Mouse (Mus musculus) MEL (cell line): Measurements from ENCODE around the gene Rbm48. TPM values are rescaled to one million over a fixed set of nuclear protein-coding genes. Genes with fewer than 3 reads are reported as not detected.

Experiments
- DNase-seq: peaks from one replicate; pipeline ENCODE4 v3.0.0; 2011; ENCODE audit warnings: low read depth, low spot score
- H3K27ac ChIP-seq: 2 replicates; pipeline ENCODE4 v1.5.1; 2012; ENCODE audit warnings: low read depth, mild to moderate bottlenecking, control low read depth, low read length, moderate library complexity; ENCODE audit not compliant: control insufficient read depth
- H3K27me3 ChIP-seq, 2 experiments: fragments of 150-350 bp in 1 of 2; sonication (generic) in 1 of 2; 2 replicates each; pipeline ENCODE4 v1.6.1; 2012; ENCODE audit warnings: low read length in 2 of 2, mild to moderate bottlenecking in 2 of 2, improper control_type of control experiment in 1 of 2, moderate library complexity in 1 of 2; ENCODE audit not compliant: insufficient read depth in 2 of 2, control insufficient read depth in 1 of 2
- H3K36me3 ChIP-seq, 2 experiments: 2 replicates each; pipeline ENCODE4 v1.6.1; 2012 to 2014; ENCODE audit warnings: low read length in 2 of 2, improper control_type of control experiment in 1 of 2, inconsistent platforms in 1 of 2, mild to moderate bottlenecking in 1 of 2; ENCODE audit not compliant: insufficient read depth in 2 of 2, control insufficient read depth in 1 of 2
- H3K4me1 ChIP-seq, 2 experiments: fragments of 150-350 bp in 1 of 2; sonication (generic) in 1 of 2; 2 replicates each; pipeline ENCODE4 v1.6.1; 2012; ENCODE audit warnings: low read length in 2 of 2, improper control_type of control experiment in 1 of 2, mild to moderate bottlenecking in 1 of 2; ENCODE audit not compliant: insufficient read depth in 2 of 2, control insufficient read depth in 1 of 2
- H3K4me3 ChIP-seq, 2 experiments: fragments of 150-350 bp in 1 of 2; sonication (generic) in 1 of 2; 2 replicates each; pipeline ENCODE4 v1.5.1; 2012; ENCODE audit warnings: low read depth in 2 of 2, low read length in 2 of 2, mild to moderate bottlenecking in 2 of 2, moderate library complexity in 2 of 2, control low read depth in 1 of 2, improper control_type of control experiment in 1 of 2; ENCODE audit not compliant: control insufficient read depth in 1 of 2, insufficient read depth in 1 of 2
- H3K79me2 ChIP-seq: 2 replicates; pipeline ENCODE4 v1.6.1; 2012; ENCODE audit warnings: mild to moderate bottlenecking, low read length, moderate library complexity; ENCODE audit not compliant: control insufficient read depth, poor library complexity, insufficient read depth
- H3K9ac ChIP-seq: 2 replicates; pipeline ENCODE4 v1.6.1; 2012; ENCODE audit warnings: low read depth, mild to moderate bottlenecking, control low read depth, low read length, moderate library complexity; ENCODE audit not compliant: control insufficient read depth, poor library complexity, severe bottlenecking
- H3K9me3 ChIP-seq: fragments of 150-350 bp; sonication (generic); replicated peaks from 2 replicates; pipeline ENCODE4 v1.6.1; 2012; ENCODE audit warnings: mild to moderate bottlenecking, low read length, improper control_type of control experiment, moderate library complexity; ENCODE audit not compliant: insufficient read depth
- CHD1 ChIP-seq: IDR thresholded peaks from 2 replicates; pipeline ENCODE4 v1.6.1; 2012; ENCODE audit warnings: low read depth, mild to moderate bottlenecking, inconsistent platforms, low read length, improper control_type of control experiment
- ELF1 ChIP-seq: IDR thresholded peaks from 2 replicates; pipeline ENCODE4 v1.6.1; 2014; ENCODE audit warnings: low read depth, mild to moderate bottlenecking, inconsistent platforms, low read length, improper control_type of control experiment, moderate library complexity
- EP300 ChIP-seq, 2 experiments: IDR thresholded peaks; 2 replicates each; pipeline ENCODE4 v1.6.1; 2011; ENCODE audit warnings: improper control_type of control experiment in 2 of 2, low read length in 2 of 2, low read depth in 1 of 2, mild to moderate bottlenecking in 1 of 2
- ETS1 ChIP-seq: IDR thresholded peaks from 2 replicates; pipeline ENCODE4 v1.6.1; 2012; ENCODE audit warnings: low read depth, mild to moderate bottlenecking, inconsistent platforms, low read length, improper control_type of control experiment, moderate library complexity
- GATA1 ChIP-seq: IDR thresholded peaks from 2 replicates; pipeline ENCODE4 v1.6.1; 2011; ENCODE audit warnings: low read depth, low read length, improper control_type of control experiment
- HCFC1 ChIP-seq: IDR thresholded peaks from 2 replicates; pipeline ENCODE4 v1.6.1; 2012; ENCODE audit warnings: low read depth, mild to moderate bottlenecking, inconsistent platforms, low read length, improper control_type of control experiment, moderate library complexity
- MAX ChIP-seq: IDR thresholded peaks from 2 replicates; pipeline ENCODE4 v1.6.1; 2011; ENCODE audit warnings: low read length, improper control_type of control experiment
- NRF1 ChIP-seq: IDR thresholded peaks from 2 replicates; pipeline ENCODE4 v1.6.1; 2014; ENCODE audit warnings: low read depth, mild to moderate bottlenecking, inconsistent platforms, low read length, improper control_type of control experiment, moderate library complexity; ENCODE audit not compliant: poor library complexity, insufficient read depth, severe bottlenecking
- POLR2A ChIP-seq, 2 experiments: IDR thresholded peaks; 2 replicates each; pipeline ENCODE4 v1.6.1; 2011 to 2012; ENCODE audit warnings: low read length in 2 of 2, mild to moderate bottlenecking in 2 of 2, control low read depth in 1 of 2, improper control_type of control experiment in 1 of 2, low read depth in 1 of 2, moderate library complexity in 1 of 2; ENCODE audit not compliant: control insufficient read depth in 1 of 2, insufficient read depth in 1 of 2, poor library complexity in 1 of 2
- SIN3A ChIP-seq: IDR thresholded peaks from 2 replicates; pipeline ENCODE4 v1.6.1; 2012; ENCODE audit warnings: low read length, improper control_type of control experiment, inconsistent platforms
- TCF12 ChIP-seq: IDR thresholded peaks from 2 replicates; pipeline ENCODE4 v1.6.1; 2014; ENCODE audit warnings: low read depth, mild to moderate bottlenecking, inconsistent platforms, low read length, improper control_type of control experiment, moderate library complexity
- USF2 ChIP-seq, 2 experiments: IDR thresholded peaks; 2 replicates each; pipeline ENCODE4 v1.6.1; 2011 to 2012; ENCODE audit warnings: improper control_type of control experiment in 2 of 2, low read length in 2 of 2, borderline replicate concordance in 1 of 2, inconsistent platforms in 1 of 2, low read depth in 1 of 2, mild to moderate bottlenecking in 1 of 2; ENCODE audit not compliant: insufficient read depth in 1 of 2
- ZKSCAN1 ChIP-seq: IDR thresholded peaks from 2 replicates; pipeline ENCODE4 v1.6.1; 2012; ENCODE audit warnings: low read depth, mild to moderate bottlenecking, inconsistent platforms, low read length, improper control_type of control experiment, moderate library complexity
- ZNF384 ChIP-seq: IDR thresholded peaks from 2 replicates; pipeline ENCODE4 v1.6.1; 2012; ENCODE audit warnings: low read depth, mild to moderate bottlenecking, inconsistent platforms, low read length, improper control_type of control experiment
- polyA plus RNA-seq, 2 experiments: library from polyadenylated mRNA; stranded (reverse) in 1 of 2; unstranded in 1 of 2; fragments of >175 nt in 1 of 2; fragments of >200 nt in 1 of 2; gene quantifications; 2 replicates each; pipeline versions ENCODE4 v1.2.1 to v1.2.4; 2012; ENCODE audit warnings: low replicate concordance in 2 of 2, low read depth in 1 of 2; ENCODE audit not compliant: insufficient read length in 2 of 2, insufficient read depth in 1 of 2, missing spikeins in 1 of 2
- total RNA-seq: library from RNA; depleted of rRNA; stranded (reverse); fragments of 300-350 nt; gene quantifications from 2 replicates; pipeline ENCODE4 v1.2.3, GENCODE M21; 2012

Gene Rbm48
- total and polyA plus RNA-seq, 3 experiments: 12.0 to 12.9 TPM; not detected in 1

DNA sequence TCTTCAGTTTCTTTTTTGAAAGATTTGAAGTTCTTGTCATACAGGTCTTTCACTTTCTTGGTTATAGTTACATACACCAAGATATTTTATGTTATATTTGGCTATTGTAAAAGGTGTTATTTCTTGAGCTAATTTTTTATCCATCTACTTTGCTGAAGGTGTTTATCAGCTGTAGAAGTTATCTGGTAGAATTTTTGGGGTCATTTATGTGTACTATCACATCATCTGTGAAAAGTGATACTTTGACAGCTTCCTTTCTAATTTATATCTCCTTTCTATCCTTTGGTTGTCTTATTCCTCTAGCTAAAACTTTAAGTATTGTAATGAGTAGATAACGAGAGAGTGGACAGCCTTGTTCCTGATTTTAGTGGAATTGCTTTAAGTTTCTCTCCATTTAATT lies 44.9 kb downstream of the Rbm48 start:
- H3K79me2 ChIP-seq: peaks cover 63% of the 10 kb centered on the region
- peak; percentile 36 for DNase-seq
- H3K4me3 ChIP-seq: no peak overlapping the region
- no peaks in the 10 kb centered on the region for H3K27me3 ChIP-seq
- TF ChIP-seq SIN3A (peak; percentile 53; the same call in 1 of the 2 replicates), MAX (no peak), ZNF384 (no peak), NRF1 (no peak), HCFC1 (0 out of 2 replicates have a peak, but pooled peaks have one; percentile 26), USF2 (IDR thresholded peaks at IDR 0.05; ENCODE audit: borderline replicate concordance in 1 of 2, insufficient read depth in 1 of 2, low read depth in 1 of 2, low read length in 2 of 2) (no peak), TCF12 (peak; percentile 29; the same call in 1 of the 2 replicates), ELF1 (no peak), ETS1 (peak; percentile 58; the same call in 1 of the 2 replicates), EP300 (IDR thresholded peaks at IDR 0.05; ENCODE audit: low read depth in 1 of 2, low read length in 2 of 2) (peak; percentile 41 to 66; a peak in 2 of 4 replicates), GATA1 (peak; percentile 60; the same call in 1 of the 2 replicates)
- peaks cover 6 to 18% of the 10 kb centered on the region in 2 experiments; a peak in 2 of 4 replicates for H3K4me1 ChIP-seq
- H3K9ac ChIP-seq: no peak overlapping the region
- H3K27ac ChIP-seq: no peak overlapping the region
- no peaks in the 10 kb centered on the region for H3K9me3 ChIP-seq
- peaks cover 33 to 39% of the 10 kb centered on the region in 2 experiments for H3K36me3 ChIP-seq

DNA sequence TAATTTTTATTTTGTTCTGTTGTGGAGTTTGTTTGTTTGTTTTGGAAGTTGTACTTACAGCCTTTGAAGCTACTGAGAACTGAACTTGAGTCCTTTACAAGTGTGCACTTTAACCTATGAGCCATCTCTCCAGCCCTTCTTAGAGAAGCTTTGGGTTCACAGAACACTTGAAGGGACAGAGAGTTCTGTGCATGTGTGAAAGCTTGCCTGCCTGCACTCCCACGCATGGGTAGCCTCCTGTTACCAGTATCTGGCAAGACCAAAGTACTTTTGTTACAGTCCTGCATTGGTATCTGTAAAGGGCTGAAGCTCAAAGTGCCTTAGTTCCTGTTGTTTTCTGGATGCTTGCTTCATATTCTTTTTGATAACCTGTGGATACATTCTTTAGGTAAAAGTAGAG lies 50.2 kb downstream of the Rbm48 start:
- Histone ChIP-seq H3K27ac (no peak overlapping the region), H3K9me3 (no peaks in the 10 kb centered on the region), H3K4me3 (no peak overlapping the region), H3K27me3 (no peaks in the 10 kb centered on the region), H3K36me3 (peaks cover 11 to 47% of the 10 kb centered on the region in 2 experiments), H3K79me2 (peaks cover 65% of the 10 kb centered on the region), H3K9ac (no peak overlapping the region), H3K4me1 (peaks cover 16 to 27% of the 10 kb centered on the region in 2 experiments)
- TF ChIP-seq EP300 (IDR thresholded peaks at IDR 0.05; ENCODE audit: low read depth in 1 of 2, low read length in 2 of 2) (0 out of 4 replicates have a peak, but pooled peaks of 1 of the 2 experiments have one; percentile 5), ZKSCAN1 (no peak)
- DNase-seq: peak; percentile 31

DNA sequence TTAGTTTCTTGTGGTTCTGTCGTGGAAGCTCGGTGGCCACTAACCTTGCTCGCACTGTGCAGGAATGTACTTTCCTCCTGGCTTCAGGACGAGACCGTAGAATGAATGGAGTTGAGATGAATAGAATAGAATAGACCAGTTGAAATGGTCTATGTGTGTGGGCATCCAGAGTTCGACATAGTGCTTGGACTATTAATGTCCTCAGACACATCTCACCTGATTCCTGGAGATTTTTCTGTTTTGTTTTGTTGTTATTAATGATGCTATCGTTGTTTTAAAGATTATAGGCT lies 52.0 kb downstream of the Rbm48 start:
- DNase-seq: peak; percentile 39
- peaks cover 16 to 24% of the 10 kb centered on the region in 2 experiments for H3K4me1 ChIP-seq

More for the DNA sequence above, 52.0 kb downstream of the Rbm48 start:
- Histone ChIP-seq H3K27ac (peak overlapping the region; percentile 79; the same call in 1 of the 2 replicates), H3K9me3 (no peaks in the 10 kb centered on the region), H3K36me3 (peaks cover 11 to 33% of the 10 kb centered on the region in 2 experiments), H3K4me3 (peak overlapping the region; percentile 84 to 88), H3K27me3 (no peaks in the 10 kb centered on the region), H3K79me2 (peaks cover 51% of the 10 kb centered on the region), H3K9ac (peak overlapping the region; percentile 96)
- TF ChIP-seq POLR2A (IDR thresholded peaks at IDR 0.05; ENCODE audit: control insufficient read depth in 1 of 2, insufficient read depth in 1 of 2, low read depth in 1 of 2, low read length in 2 of 2, poor library complexity in 1 of 2) (no peak), CHD1 (peak; percentile 35; the same call in 1 of the 2 replicates)
